Mouse (Mus musculus): ENCODE data around the gene Fbxo17. TPM values are rescaled to one million over a fixed set of nuclear protein-coding genes. Genes with fewer than 3 reads are reported as not detected.
A peak's percentile ranks its signal among the peaks of the same experiment; 100 is the strongest.

Fbxo17 gene
- polyA plus RNA-seq, 1 experiment from 2014 or later, result 9.3 TPM

GRCm38 (mm10) chr7:28720753-28721537 is 4.3 kb downstream of the Fbxo17 start:
- Histone ChIP-seq H3K36me3 (no peaks in the 10 kb centered on the region), H3K27ac (no peak overlapping the region), H3K9me3 (no peaks in the 10 kb centered on the region), H3K9ac (no peak overlapping the region), H3K4me2 (replicated peaks) (no peak overlapping the region), H3K4me1 (peaks cover 10% of the 10 kb centered on the region), H3K27me3 (replicated peaks) (no peaks in the 10 kb centered on the region), H3K4me3 (no peak overlapping the region)
- no peak for ATAC-seq (ENCODE audit: low FRiP score, low read depth)
- 72% methylated on average over 3 of the region's 3 CpGs for WGBS

GRCm38 (mm10) chr7:28722079-28722478 is 5.5 kb downstream of the Fbxo17 start:
- H3K9ac ChIP-seq, result no peak overlapping the region
- no peak for ATAC-seq (ENCODE audit: low FRiP score, low read depth)
- H3K36me3 ChIP-seq, result no peaks in the 10 kb centered on the region
- no peaks in the 10 kb centered on the region for H3K27me3 ChIP-seq (replicated peaks)
- no peak overlapping the region for H3K27ac ChIP-seq
- WGBS, result 93% methylated on average over 7 of the region's 7 CpGs
- H3K9me3 ChIP-seq, result no peaks in the 10 kb centered on the region
- H3K4me1 ChIP-seq, result no peaks in the 10 kb centered on the region; the same call in 1 of the 2 replicates
- H3K4me3 ChIP-seq, result no peak overlapping the region
- H3K4me2 ChIP-seq (replicated peaks), result no peak overlapping the region

- Histone ChIP-seq H3K4me2 (replicated peaks) (no peak overlapping the region), H3K27ac (no peak overlapping the region), H3K9me3 (no peaks in the 10 kb centered on the region), H3K4me3 (no peak overlapping the region), H3K4me1 (peaks cover 6% of the 10 kb centered on the region; the same call in 1 of the 2 replicates), H3K36me3 (no peaks in the 10 kb centered on the region), H3K27me3 (replicated peaks) (no peaks in the 10 kb centered on the region), H3K9ac (no peak overlapping the region)
- 94% methylated on average over 2 of the region's 2 CpGs for WGBS
- no peak for ATAC-seq (ENCODE audit: low FRiP score, low read depth)
These were observed 8.0 kb downstream of the Fbxo17 start for GRCm38 (mm10) chr7:28724613-28725012.

GRCm38 (mm10) chr7:28726600-28726999 is 10.0 kb downstream of the Fbxo17 start:
- WGBS, result 8% methylated on average over 14 of the region's 14 CpGs
- peaks cover 6% of the 10 kb centered on the region; the same call in 1 of the 2 replicates for H3K9me3 ChIP-seq
- H3K4me2 ChIP-seq (replicated peaks), result peak overlapping the region; percentile 36
- no peak overlapping the region for H3K9ac ChIP-seq
- no peaks in the 10 kb centered on the region for H3K27me3 ChIP-seq (replicated peaks)
- no peak overlapping the region for H3K27ac ChIP-seq
- H3K36me3 ChIP-seq, result no peaks in the 10 kb centered on the region
- peaks cover 6% of the 10 kb centered on the region; the same call in 1 of the 2 replicates for H3K4me1 ChIP-seq
- 0 out of 2 replicates have a peak, but pooled peaks have one; percentile 62 for ATAC-seq (ENCODE audit: low FRiP score, low read depth)
- H3K4me3 ChIP-seq, result no peak overlapping the region

GRCm38 (mm10) chr7:28727649-28728340 is 11.2 kb downstream of the Fbxo17 start:
- Histone ChIP-seq H3K36me3 (no peaks in the 10 kb centered on the region), H3K4me2 (replicated peaks) (no peak overlapping the region), H3K9me3 (peaks cover 6% of the 10 kb centered on the region; the same call in 1 of the 2 replicates), H3K9ac (no peak overlapping the region), H3K27me3 (replicated peaks) (peaks cover 8% of the 10 kb centered on the region; the same call in 1 of the 2 replicates), H3K4me1 (peaks cover 12% of the 10 kb centered on the region; the same call in 1 of the 2 replicates), H3K4me3 (no peak overlapping the region), H3K27ac (no peak overlapping the region)
- ATAC-seq (ENCODE audit: low FRiP score, low read depth), result peak; percentile 61
- WGBS, result 42% methylated on average over 10 of the region's 10 CpGs

GRCm38 (mm10) chr7:28732341-28733142 is 15.9 kb downstream of the Fbxo17 start:
- Histone ChIP-seq H3K27me3 (replicated peaks) (peaks cover 8% of the 10 kb centered on the region; the same call in 1 of the 2 replicates), H3K36me3 (peaks cover 9% of the 10 kb centered on the region), H3K4me1 (peaks cover 10% of the 10 kb centered on the region; the same call in 1 of the 2 replicates), H3K9ac (peak overlapping the region; percentile 50; the same call in 1 of the 2 replicates), H3K4me2 (replicated peaks) (peak overlapping the region; percentile 70), H3K27ac (no peak overlapping the region), H3K9me3 (peaks cover 6% of the 10 kb centered on the region; the same call in 1 of the 2 replicates), H3K4me3 (peak overlapping the region; percentile 39)
- ATAC-seq (ENCODE audit: low FRiP score, low read depth), result peak; percentile 71
- WGBS, result 2% methylated on average over 58 of the region's 58 CpGs

- Histone ChIP-seq H3K27ac (no peak overlapping the region), H3K9ac (no peak overlapping the region), H3K9me3 (peaks cover 6% of the 10 kb centered on the region; the same call in 1 of the 2 replicates), H3K4me3 (peak overlapping the region; percentile 39), H3K4me2 (replicated peaks) (peak overlapping the region; percentile 70), H3K27me3 (replicated peaks) (peaks cover 8% of the 10 kb centered on the region; the same call in 1 of the 2 replicates), H3K4me1 (peaks cover 6% of the 10 kb centered on the region; the same call in 1 of the 2 replicates), H3K36me3 (peaks cover 14% of the 10 kb centered on the region)
- ATAC-seq (ENCODE audit: low FRiP score, low read depth), result 0 out of 2 replicates have a peak, but pooled peaks have one; percentile 35
- WGBS, result 5% methylated on average over 11 of the region's 11 CpGs
These were observed 16.6 kb downstream of the Fbxo17 start for GRCm38 (mm10) chr7:28733211-28733610.

GRCm38 (mm10) chr7:28735701-28736100 is 19.1 kb downstream of the Fbxo17 start:
- no peak overlapping the region for H3K27ac ChIP-seq
- H3K4me2 ChIP-seq (replicated peaks), result no peak overlapping the region
- H3K9ac ChIP-seq, result no peak overlapping the region
- peaks cover 26% of the 10 kb centered on the region for H3K36me3 ChIP-seq
- peaks cover 6% of the 10 kb centered on the region; the same call in 1 of the 2 replicates for H3K9me3 ChIP-seq
- no peak for ATAC-seq (ENCODE audit: low FRiP score, low read depth)
- peaks cover 6% of the 10 kb centered on the region; the same call in 1 of the 2 replicates for H3K4me1 ChIP-seq
- H3K27me3 ChIP-seq (replicated peaks), result peaks cover 8% of the 10 kb centered on the region; the same call in 1 of the 2 replicates
- H3K4me3 ChIP-seq, result no peak overlapping the region
- WGBS, result 79% methylated on average over 6 of the region's 6 CpGs

- Histone ChIP-seq H3K9me3 (no peaks in the 10 kb centered on the region), H3K27me3 (replicated peaks) (no peaks in the 10 kb centered on the region), H3K4me1 (peaks cover 10% of the 10 kb centered on the region), H3K4me3 (no peak overlapping the region), H3K9ac (no peak overlapping the region), H3K27ac (no peak overlapping the region), H3K36me3 (peaks cover 32% of the 10 kb centered on the region), H3K4me2 (replicated peaks) (no peak overlapping the region)
- WGBS, result 95% methylated on average over 21 of the region's 21 CpGs
- no peak for ATAC-seq (ENCODE audit: low FRiP score, low read depth)
These were observed 23.2 kb downstream of the Fbxo17 start for GRCm38 (mm10) chr7:28739829-28740228.

- peak overlapping the region; percentile 83 for H3K4me2 ChIP-seq (replicated peaks)
- peak overlapping the region; percentile 63 for H3K4me3 ChIP-seq
- no peak overlapping the region for H3K27ac ChIP-seq
- WGBS, result 40% methylated on average over 9 of the region's 9 CpGs
- no peaks in the 10 kb centered on the region for H3K27me3 ChIP-seq (replicated peaks)
- ATAC-seq (ENCODE audit: low FRiP score, low read depth), result no peak
- H3K36me3 ChIP-seq, result peaks cover 42% of the 10 kb centered on the region
- peaks cover 10% of the 10 kb centered on the region for H3K4me1 ChIP-seq
- no peaks in the 10 kb centered on the region for H3K9me3 ChIP-seq
- peak overlapping the region; percentile 80 for H3K9ac ChIP-seq
These were observed 24.3 kb downstream of the Fbxo17 start for GRCm38 (mm10) chr7:28740949-28741348.

GRCm38 (mm10) chr7:28741368-28741708 is 24.7 kb downstream of the Fbxo17 start:
- Histone ChIP-seq H3K9me3 (no peaks in the 10 kb centered on the region), H3K4me2 (replicated peaks) (peak overlapping the region; percentile 83), H3K4me1 (peaks cover 10% of the 10 kb centered on the region), H3K9ac (peak overlapping the region; percentile 80), H3K36me3 (peaks cover 46% of the 10 kb centered on the region), H3K27me3 (replicated peaks) (no peaks in the 10 kb centered on the region), H3K27ac (no peak overlapping the region), H3K4me3 (peak overlapping the region; percentile 63)
- WGBS, result 1% methylated on average over 13 of the region's 13 CpGs
- ATAC-seq (ENCODE audit: low FRiP score, low read depth), result peak; percentile 18

Measured in neural tube, embryonic 12.5 days (tissue).